Mouse (Mus musculus) skeletal muscle tissue, adult 2 months (tissue): ENCODE data around the gene Krt86.
"Not testable (repeated sequence)": the region's sequence is repeated elsewhere in the genome, so short reads cannot be mapped to it uniquely, and the experiment has no call there.

Experiments
- DNase-seq: peaks from one replicate; pipeline ENCODE4 v3.0.0-alpha.2; 2012; ENCODE audit warnings: low read depth, low spot score

Gene Krt86

DNA sequence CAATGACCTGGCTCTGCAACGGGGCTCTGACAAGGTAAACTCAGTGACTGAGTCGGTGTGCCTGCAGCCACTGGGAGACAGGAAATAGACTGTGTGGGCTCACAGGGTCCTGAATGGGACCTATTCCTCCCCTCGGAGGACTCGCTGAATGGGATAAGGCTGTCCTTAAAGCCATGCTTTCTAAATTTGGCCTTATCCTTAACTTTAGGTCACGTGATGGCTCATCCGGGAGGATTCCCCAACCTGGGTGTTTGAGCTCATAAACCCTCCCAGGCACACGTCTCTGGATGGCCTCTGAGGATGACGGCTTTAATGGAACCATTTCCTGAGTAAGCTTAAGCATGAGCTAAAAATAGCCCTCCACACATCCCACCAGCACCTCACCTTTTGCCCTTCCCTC, 19.4 kb downstream of the Krt86 start:
- DNase-seq = no peak

DNA sequence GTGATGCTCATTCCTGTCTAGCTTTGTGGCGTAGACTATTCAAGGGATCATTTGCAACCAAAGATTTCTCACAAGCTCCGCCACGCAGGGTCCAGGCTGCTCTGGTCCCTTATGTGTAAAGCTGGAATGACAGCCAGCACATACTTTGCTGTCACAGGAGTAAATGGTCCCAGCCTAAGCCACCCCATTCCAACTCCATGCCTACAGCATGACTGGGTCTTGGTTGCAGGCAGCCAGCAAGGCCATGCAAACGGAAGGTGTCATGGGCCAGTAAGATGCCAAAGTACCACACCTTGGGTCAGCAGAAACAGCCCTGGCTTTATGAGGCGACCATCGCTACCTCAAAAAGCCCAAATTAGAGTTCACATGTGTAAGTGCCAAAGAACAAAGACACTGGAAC, 20.4 kb downstream of the Krt86 start:
- DNase-seq = no peak

DNA sequence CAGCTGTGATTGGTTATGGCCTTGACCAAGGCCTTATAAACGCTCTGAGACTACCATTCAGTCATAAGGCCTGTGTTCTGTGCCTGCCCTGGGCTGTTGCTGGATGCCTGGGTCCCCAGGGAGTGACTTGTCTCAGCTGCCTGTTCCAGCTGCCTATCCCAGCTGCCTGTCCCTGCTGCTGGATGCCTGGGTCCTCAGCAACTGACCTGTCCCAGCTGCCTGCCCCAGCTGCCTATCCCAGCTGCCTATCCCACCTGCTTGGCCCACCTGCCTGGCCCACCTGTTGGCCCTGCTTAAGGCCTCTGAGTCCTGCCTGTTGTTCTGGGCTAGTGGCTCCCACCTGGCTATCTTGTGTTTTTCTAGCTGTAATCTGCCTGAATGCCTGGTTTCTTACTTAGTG, 20.9 kb downstream of the Krt86 start:
- DNase-seq = no peak

DNA sequence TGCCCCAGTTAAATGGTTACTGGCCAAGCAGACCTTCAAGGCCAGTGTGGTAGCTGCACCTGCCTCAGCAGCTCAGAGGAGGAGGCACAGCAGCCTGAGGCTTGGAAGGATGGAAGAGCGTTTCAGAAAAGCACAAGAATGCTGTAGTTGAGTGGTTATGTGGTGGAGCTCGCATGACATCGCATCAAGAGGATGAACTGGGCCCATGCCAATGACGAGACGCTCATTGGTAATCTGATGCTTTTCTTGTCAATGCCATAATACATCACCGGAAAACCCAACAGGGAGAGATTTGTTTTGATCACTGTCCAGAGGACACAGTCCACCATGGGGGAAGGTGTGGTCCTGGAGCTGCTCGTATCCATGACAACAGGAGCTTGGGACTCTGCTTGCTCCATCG, 22.0 kb downstream of the Krt86 start:
- no peak for DNase-seq

DNA sequence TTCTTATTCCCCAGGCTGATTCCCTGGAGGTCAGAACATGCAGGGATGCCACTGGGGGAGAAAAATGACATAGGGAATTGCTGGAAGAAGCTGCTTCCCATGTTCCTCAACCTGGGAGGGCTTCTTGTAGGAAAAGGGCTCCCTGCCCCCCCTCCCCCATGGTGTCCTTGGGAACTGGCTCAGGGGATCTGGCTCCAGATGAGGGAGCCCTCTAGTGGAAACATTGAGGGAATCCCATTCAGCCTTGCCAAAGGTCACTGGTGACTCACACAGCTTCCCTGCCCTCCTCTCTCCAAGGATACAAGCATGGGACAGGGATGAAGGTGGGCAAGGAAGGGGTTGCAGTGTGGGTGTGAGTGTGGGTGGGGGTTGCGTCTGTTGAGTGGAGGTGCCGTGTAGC, 23.9 kb downstream of the Krt86 start:
- DNase-seq = peak; percentile 31

DNA sequence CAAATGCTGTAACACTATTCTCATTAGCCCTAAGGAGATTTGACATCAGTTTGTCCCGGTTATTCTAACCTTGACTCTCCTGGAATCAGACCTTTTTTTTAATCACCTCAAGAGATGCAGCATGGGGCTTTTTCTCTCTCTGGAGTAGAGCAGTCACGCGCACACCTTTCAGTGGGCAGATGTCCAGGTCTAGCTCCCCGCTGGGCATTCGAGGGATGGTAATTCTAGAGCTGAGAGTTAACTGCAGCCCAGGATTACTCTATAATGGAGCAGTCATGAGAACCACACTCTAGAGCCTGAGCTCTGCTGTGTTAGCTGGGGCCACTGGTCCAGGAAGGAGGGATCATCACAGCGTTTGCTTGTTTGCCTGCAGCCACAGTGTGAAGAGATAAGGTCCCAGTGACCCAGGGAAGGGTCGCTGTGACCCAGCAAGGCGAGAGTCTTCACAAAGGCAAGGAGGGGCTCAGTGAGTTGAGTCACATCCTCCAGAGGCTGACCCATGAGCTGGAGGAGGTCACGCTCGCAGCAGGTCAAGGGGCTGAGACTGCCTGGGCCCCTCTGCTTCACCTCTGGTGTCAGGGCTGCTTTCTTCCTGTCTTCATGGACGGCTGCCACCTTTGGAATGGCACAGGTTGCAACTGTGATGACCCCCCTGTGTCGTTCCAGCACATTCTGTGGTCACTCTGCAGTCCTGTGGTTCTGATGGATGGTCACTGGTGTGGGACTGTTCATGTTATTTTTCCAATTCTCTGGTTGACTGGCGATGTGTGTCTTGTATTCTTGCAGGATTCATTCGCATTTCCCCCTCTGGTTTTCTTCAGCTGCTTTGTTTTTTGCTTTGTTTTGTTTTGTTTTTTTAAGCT, 33.8 kb downstream of the Krt86 start:
- DNase-seq = no peak

DNA sequence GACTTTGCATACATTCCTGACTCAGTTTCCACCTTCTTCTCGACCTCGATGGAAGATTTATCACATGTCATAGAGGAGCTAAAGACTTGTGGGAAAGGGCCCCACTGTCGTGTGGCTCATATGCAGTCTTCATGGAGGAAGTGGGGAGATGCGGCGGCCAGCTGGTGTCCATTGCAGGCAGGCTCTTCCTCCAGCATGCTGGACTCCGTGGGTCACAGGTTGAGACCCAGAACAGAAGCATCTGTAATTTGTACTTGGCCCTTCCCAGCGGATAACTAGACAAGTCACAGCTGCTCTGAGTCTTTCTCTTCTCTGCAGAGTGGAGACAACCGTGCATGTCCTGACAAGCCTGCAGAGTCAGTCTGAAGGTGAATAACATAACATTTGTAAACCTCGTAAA, 35.0 kb downstream of the Krt86 start:
- no peak for DNase-seq

DNA sequence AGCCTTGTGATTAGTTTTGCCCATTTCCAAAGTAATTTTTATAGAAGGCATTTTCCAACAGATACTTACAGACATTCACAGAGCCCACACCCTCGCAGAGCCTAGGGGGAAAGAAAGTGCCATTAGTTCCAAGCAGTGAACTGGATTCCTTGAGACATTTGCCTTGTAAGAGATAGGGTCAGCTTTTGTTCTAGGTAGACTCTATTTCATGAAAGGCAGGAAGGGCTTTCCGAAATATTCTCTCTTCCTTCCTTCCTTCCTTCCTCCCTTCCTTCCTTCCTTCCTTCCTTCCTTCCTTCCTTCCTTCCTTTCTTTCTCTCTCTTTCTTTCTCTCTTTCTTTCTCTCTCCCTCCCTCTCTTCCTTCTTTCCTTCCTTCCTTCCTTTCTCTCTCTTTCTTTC, 43.9 kb downstream of the Krt86 start, which contains the start of gene Gm49425:
Gene Gm49425, minus strand, starts transcription at position 101 of the 400 bp plus-strand sequence.
- not testable (repeated sequence) for DNase-seq

DNA sequence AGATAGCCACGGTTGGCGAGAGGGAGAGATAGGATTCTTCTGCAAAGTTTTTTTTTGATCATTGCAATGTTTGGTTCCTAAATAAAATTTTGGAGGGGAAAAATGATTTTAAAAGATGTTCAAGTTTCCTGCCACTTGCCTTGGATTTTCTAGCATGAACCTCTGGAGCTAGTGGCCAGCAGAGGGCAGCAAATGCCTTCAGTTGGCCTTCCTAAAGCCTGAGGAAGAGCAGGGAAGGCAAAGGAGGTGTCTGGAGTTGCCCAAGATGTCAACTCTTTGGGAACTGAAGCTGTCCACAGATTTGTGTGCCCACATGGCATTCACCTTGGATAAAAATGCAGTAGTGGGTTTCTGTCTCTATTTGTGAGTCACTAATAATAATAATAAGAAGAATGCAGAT, 46.5 kb downstream of the Krt86 start:
- DNase-seq = peak; percentile 65

DNA sequence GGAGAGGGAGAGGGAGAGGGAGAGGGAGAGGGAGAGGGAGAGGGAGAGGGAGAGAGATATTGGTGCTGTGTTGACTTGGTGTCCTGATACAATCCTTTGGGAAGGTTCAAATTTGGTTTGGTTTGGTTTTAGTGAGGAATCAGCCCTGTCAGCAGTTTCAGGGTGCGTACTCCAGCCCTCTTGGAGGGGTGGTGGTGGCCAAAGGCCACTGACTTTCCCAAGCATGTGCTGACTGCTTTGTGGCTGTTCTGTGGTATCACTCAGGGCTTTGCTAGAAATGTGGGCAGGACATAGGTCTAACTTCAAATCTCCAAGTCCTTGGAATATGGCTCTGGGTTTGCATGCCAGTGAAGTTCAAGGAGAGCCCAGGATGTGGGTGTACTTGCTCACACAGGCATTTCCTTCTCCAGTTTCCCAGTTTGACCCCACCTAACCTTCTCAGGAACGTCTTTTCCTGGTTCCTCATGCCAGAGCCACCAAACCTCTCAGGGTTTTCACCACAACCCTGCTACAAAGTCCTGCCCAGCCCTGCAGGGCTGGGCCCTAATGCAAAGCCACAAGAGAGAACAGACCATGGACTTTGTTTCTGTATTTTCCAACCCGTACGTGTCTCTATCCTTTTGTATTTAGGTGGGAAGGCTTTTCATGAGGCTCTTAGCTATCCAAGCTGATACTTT, 49.4 kb downstream of the Krt86 start:
- DNase-seq = peak; percentile 10
